Mouse (Mus musculus): ENCODE data around the gene Mrps25.

Gene Mrps25

GRCm38 (mm10) chr6:92124547-92124946, 59.3 kb downstream of the Mrps25 start:
- no peak for DNase-seq

All from spleen, adult 18-20 months (tissue).